Mouse (Mus musculus) adrenal gland, adult 2 months (tissue): ENCODE measurements around the gene Pik3ca. TPM values are rescaled to one million over a fixed set of nuclear protein-coding genes. Genes with fewer than 3 reads are reported as not detected.
A peak's percentile ranks its signal among the peaks of the same experiment; 100 is the strongest.
"Not testable (repeated sequence)": the region's sequence is repeated elsewhere in the genome, so short reads cannot be mapped to it uniquely, and the experiment has no call there.

Source experiments
- DNase-seq: peaks from one replicate; pipeline ENCODE4 v3.0.0; 2021
- polyA plus RNA-seq: library from polyadenylated mRNA; depleted of rRNA; stranded (reverse); fragments of >200 nt; gene quantifications from 2 replicates; pipeline ENCODE4 v1.2.3, GENCODE M21; 2012
- total RNA-seq, 2 experiments: library from RNA; stranded (reverse); gene quantifications; 2 replicates each; pipeline ENCODE4 v1.2.3; 2021

Pik3ca gene
- total and polyA plus RNA-seq, 3 experiments: 1.5 to 49.6 (median 42.1) TPM

DNA sequence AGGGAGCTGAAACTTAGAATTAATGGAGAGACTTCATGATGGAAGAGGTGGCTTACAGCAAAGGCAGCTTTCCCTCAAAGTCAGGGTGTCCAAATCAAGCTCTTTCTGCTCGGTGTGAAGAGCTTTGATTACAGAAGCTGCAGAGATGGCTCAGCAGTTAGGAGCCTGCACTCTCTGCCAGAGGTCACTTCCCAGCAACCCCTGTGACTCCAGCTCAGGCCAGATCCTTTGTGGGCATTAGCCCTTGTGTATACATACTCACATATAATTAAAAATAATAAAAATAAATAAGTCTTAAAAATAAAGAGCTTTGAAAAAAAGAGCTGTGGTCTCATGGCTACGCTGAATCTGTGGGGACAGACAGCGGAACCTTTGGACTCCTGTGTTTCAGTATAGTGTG lies 4.1 kb downstream of the Pik3ca start:
- no peak for DNase-seq

DNA sequence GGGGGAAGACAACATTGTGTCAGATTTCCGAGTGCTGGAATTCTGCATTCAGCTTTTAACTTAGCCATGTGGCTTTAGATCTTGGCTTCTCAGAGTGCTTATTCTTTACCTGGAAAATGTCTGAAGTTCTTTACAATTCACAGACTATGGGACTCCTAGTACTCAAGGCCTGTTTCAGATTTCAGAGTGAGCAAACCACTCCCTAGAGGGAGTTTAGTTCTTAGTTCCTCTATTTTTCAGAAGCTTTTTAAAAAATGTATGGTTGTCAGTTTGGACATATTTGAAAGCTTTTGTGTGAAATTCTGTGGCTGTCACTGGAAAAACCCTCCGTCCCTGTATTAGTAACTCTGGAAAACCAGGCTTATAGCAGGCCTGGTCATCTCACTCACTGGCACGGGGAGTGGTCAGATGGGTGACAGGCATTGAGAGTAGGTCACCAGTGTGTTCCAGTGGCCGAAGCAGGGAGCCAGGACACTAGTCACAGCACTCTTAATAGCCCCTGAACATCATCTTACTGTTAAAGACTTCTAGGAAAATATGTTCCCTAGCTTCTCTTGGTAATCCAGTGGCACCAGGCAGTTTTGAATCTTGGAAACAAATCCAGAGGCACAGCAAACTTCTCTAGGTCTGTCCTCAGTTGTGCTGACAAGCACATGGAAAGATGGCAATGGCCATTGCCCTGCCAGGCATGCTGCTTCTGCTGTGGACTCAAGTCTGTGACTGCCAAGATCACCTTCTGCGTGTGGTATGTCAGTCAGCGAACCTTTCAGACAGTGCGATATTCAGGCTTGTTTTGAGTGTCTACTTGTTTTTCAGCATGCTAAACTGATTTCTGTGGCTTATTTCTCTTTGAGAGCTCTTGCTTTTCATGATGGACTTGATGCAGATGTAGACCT lies 5.8 kb downstream of the Pik3ca start:
- no peak for DNase-seq

DNA sequence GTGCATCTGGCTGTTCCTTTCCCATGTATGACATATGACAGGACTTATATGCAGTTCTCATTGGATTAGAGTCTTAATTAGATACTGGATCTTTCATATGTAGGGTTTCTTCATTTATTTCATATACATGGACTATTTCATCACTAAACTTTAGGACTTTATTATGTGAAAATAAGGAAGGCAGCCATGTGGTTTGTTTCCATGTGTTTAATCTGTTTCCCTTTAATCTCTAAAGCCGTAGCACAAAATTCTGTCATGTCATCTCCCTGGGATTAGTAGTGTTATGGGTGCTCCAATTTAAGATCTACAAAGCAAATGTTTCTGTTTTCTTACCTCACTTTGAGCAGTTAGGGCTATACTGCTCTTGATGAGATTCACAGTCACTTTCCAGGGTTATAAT lies 8.2 kb downstream of the Pik3ca start:
- DNase-seq: no peak

DNA sequence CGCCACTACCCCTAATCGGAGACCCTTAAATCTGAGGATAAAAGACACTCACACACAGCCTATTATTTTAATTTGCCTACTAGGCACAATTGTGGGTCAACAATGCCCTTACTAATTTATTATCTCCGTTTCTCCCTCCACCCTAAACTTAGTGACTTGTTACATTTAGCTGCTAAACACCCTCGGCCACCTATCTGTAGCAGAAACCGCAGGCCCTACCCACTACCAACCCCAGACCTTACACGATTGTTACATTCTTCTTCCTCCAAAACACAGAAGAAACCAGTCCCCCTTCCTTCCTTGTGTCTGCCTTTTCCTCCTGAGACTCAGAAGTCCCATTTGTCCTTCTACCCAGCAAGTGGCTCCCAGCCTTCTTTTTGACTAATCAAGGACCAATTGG lies 9.3 kb downstream of the Pik3ca start:
- DNase-seq: no peak

DNA sequence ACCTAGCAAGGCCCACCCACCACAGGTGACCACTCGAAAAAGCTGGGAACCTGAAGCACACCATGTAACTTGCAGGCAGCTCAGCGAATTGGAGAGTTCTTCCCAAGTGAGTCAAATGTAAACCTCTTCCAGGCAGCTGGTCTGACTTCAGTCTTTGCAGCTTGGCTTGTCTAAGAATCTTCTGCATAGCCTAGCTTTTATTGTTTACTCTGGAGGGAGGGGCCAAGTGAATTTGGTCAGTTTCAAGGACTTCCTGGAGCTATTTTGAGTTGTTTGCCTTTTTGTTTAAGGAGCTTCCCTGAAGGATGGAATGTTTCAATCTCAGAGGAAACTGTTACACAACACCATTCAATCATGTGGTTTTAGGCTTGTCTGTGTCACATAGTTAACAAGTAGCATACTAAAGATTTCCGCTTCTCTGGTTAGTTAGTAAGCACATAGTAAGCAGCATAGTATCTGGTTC lies 11.4 kb downstream of the Pik3ca start:
- no peak for DNase-seq

DNA sequence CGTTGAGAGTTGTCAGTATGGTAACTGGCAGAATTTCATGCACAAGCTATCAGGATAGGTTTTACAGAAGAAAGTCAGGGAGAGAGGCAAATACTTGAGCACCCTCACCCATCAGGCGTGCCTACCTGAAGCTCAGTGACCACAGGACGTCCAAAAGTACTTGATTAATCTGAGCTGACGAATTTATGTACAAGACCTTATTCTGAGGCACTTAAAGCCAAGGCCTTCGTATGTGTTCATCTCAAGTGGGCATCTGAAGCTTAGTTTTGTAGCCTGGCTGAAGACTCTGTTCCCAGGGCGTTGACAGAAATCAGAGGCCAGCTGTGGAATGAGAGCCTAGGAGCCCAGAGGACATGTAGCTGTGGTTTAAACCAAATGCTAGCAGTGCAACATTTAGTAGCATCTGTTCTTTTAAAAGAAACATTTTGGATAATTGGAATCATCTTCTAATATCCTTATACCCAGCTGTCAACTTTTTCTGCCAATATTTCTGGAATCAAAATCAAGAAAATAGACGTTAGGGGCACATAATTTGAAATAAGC lies 15.1 kb downstream of the Pik3ca start:
- DNase-seq: no peak

DNA sequence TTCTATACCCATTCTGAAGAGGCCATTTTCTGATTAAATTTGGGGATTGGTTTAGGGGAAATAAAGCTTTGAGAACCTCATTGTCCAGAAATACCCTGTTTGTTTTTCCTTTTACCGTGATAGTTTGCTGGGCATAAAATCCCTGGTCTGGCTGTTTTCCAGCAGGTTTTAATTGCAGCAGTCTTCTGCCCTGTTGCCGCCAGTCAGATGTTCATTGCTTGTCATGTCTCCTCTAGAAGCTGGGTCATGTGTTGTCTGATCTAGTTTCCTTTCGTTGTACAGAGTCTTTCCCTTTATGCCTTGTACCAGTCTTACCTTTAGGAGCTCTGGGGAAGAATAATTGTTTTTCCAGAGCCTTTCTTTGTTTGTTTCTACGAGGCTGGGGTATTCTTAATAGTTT lies 16.9 kb downstream of the Pik3ca start:
- DNase-seq: no peak

DNA sequence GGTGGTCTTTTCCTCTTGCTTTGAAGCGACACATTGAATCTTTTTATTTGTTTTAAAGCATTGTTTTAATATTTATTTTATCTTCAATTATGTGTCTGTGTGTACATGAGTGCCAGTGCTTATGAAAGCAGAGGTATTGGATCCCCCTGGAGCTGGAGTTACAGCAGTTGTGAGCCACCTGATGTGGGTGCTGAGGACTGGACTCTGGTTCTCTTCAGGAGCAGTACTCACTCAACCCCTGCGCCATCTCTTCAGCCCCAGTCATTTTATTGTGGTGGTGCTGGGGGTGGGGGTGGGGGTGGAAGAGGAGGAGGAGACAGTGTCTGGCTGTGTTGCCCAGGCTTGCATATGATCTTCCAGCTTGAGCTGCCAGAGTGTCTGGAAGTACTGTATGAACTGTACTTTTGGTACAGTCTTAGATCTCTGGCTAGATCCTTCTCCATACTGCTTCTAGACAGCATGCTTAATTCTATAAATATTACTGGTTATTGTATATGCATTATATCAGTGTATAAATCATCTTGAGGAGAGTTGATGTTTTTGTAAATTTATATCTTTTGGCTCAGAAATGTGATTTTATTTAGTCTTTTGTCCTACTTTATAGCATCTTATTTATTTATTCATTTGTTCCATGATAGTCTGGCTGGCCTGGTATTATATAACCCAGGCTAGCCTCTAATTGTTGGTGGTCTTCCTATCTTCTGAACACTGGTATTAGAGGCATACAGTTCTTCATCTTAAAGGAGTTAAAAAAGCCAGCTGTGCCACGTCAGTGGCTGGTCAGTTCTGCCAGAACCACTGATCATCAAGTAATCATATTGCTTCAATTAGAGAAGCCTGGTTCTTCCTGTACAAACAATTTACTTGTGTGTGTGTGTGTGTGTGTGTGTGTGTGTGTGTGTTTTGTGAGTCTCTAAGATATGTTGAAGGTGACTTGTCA lies 18.2 kb downstream of the Pik3ca start:
- DNase-seq: no peak

DNA sequence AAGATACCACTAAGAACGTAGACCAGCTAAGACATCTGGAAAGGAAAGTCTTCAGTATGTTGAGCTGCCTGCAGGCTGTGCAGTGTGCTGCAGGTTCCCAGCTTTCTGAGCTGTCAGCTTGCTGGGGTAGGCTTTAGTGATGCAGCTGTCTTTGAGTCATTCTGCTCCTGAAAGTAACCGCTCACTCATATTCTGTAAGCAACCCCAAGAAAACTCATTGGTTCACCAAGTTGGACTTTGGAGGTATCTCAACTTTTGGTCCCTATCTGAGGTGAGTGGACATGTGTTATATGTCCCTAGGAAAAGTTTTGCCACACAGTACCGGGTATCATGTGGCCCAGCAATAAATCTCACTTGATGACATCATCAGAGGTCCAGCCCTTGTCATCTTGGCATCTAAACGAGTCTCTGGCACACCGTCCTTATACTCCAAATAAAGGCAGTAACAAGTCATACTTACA lies 20.3 kb downstream of the Pik3ca start:
- DNase-seq: peak; percentile 70

DNA sequence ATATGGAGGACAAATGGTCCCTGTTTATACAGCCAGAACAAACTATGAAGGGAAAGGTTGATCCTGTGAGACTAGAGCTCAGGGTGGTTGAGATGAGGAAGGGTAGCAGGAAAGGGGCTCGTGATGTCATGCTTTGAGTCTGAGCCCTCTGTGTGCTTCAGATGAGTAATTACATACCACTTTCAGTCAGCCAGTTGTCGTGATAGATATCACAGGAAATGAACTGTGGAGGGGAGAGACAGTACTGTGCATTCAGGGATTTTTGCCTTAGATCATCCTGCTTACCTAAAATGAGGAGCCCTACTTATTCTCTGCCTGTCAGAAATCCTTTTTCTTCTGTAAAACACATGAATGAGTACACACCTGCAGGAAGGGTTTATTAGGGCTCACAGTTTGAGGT lies 22.4 kb downstream of the Pik3ca start:
- DNase-seq: no peak

DNA sequence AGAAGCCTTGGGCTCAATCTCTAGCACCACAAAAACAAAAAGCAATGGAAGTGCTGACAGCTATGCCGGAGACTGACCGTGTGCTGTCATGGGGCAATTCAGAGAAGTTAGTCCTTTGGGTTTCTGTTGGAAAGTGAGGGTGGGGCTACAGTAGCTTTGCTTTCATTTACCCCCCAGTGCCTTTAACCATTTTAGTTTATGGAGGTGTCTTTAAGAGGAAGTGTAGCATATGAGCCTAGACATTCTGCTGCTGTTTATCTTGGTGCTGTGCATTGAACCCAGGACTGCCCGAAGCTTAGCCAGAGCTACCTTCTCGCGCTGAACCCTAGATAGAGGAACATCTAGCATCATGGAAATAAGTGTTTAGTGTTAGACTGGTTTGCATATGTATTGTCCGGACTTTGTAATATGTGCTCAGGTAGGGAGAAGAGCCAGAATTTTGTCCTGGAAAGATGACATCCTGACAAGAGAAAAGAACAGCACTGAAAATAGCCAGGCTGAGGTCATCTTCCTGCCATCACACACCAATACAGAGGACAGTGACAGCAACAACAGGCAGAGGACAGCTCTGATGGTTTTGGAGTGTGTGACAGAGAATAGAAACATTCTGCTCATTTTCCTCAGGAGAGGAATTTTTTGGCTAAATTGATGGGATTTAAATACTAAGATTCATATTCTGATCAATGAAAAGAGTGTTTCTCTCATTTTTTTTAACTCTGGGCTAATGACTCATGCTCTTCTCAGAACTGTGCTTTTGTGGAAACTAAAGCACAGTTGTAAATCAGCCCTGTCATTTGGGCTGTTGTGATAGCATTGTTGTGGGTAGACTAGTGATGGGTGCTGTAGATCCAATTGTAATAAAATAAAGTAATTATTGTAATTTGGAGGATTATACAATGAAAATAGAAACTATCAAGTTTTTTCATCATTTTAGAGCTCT lies 23.9 kb downstream of the Pik3ca start:
- no peak for DNase-seq

DNA sequence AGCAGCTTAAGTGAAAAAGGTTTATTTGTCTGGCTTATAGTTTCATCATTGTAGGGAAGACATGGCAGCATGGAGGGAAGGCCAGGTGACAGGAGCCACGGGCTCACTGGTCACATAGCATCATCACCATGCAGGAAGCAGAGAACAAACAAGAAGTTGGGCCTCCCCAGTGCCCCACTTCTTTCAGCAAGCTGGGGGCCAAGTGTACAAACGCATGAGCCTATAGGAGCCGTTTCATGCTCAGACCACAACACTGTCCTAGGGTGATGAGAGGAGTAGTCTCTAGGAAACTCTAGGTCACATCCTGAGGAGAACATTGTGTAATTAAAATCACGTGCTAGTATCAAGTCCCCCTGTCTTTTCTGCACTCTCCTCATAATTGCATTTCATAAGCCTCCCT lies 30.2 kb downstream of the Pik3ca start:
- DNase-seq: no peak

DNA sequence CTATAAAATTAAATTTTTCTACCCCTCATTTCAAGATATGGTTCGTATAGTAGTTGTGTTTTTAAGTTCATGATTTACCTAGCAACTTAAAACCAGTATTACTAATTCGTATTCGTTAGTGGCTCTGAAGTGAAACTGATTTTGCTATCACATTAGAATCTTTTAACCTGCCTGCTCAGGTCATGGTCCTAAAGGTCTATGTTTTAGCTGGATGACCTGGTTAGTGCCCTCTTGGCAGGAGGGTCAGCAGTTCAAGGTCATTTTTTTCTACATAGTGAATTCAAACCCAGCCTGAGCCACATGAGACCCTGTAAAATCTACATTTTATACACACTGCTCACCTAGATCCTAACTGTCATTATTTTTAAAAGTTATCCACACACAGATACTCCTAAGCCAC lies 30.9 kb downstream of the Pik3ca start:
- no peak for DNase-seq

DNA sequence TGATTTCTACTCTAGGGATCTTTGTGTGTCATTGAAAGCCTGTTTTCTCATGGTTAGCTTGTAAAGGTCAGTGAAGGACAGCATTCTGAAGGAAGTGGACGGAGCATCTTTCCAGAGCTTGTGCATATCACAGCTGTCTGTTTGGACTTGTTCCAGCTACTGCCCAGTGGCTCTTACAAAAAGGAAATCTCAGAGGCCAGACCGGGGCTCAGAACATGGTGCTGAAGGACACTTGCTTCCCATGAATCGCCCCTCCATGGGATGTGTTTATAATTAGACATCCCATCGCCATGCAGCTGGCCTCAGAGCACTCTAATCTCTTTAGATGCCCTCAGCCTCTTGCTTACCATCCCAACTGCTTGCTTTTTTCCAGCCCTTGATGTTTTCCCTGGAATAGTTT lies 31.4 kb downstream of the Pik3ca start:
- peak; percentile 55 for DNase-seq

DNA sequence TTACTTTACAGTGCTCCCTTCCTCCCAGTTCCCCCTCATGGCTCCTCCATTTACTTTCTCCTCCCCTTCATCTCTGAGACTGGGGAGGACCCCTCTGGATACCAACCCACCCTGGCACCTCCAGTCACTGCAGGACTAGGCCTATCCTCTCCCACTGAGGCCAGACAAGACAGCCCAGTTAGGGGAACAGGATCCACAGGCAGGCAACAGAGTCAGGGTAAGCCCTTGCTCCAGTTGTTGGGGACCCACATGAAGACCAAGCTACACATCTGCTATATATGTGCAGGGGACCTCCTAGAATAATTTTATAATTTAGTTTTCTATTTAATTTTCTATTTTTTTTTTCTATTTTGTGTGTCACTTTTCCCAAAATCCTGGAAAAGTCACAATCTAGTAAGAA lies 31.9 kb downstream of the Pik3ca start:
- DNase-seq: not testable (repeated sequence)

DNA sequence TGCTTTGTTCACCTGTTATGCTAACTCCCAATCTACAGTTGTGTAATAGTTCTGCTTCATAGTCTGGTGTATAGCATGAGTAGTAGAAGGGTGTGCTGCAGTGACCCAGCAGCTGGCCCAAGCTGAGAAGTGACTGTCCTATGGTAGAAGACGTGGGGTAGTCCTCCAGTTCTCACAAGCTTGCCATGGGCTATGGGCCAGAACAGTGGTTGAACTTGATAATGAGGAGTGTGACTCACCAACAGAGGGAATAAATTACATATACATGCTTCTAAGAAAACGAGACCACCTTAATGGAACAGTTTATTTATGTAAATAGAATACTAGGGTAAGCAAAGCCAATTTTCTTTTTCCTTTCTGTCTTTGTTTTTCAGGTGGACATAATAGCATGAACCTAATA lies 32.9 kb downstream of the Pik3ca start:
- peak; percentile 27 for DNase-seq

DNA sequence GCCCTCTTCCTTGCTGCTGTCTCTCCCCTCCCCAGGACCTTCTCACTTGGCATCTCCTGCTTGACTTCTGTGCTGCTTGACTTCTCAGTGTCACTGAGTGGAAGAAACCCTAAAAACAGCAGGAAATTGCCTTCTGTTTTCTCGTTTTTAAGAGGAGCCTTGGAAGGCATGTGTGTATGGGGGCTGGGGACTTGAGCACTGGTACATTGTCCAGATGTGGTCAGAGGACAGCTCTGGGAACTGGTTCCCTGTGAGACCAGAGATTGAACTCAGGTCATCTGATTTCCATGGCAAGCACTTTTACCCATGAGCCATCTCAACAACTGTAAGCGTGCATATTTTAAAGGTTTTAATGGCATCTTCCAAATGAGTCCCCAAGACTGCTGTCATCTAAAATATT lies 36.5 kb downstream of the Pik3ca start:
- no peak for DNase-seq

DNA sequence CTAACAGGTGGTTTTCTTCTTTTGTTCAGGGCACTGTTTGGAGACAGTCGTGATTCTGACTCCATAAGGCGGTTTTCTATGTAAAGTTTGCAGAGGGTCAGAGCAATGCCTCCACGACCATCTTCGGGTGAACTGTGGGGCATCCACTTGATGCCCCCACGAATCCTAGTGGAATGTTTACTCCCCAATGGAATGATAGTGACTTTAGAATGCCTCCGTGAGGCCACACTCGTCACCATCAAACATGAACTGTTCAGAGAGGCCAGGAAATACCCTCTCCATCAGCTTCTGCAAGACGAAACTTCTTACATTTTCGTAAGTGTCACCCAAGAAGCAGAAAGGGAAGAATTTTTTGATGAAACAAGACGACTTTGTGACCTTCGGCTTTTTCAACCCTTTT lies 38.6 kb downstream of the Pik3ca start:
- DNase-seq: no peak

DNA sequence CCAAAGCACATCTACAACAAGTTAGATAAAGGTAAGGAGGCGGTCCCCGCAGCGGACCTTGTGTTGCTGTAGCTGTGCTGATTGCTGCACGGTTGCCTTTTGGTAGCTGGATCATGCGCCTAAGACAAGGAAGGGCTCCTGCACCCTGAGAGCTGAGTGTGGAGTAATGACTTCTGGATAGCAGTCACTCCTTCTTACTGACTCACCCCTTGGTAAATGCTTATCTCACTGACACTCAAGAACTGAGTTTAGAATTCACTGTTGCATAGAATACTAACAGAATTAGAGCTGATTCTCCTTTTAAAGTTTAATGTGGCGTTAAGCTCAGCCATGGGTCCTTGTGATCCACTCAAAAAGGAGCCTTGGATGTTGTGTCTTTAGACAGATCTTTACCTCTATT lies 39.8 kb downstream of the Pik3ca start:
- no peak for DNase-seq

DNA sequence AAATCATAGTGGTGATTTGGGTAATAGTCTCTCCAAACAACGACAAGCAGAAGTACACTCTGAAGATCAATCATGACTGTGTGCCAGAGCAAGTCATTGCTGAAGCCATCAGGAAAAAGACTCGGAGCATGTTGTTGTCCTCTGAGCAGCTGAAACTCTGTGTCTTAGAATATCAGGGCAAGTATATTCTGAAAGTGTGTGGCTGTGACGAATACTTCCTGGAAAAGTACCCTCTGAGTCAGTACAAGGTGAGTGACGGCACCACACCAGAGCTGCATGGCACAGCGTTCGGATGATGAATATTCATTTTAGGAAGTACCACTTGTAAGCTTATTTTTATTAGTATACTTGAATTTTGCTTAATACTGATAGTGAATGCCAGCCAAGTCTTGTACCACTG lies 40.3 kb downstream of the Pik3ca start:
- no peak for DNase-seq

DNA sequence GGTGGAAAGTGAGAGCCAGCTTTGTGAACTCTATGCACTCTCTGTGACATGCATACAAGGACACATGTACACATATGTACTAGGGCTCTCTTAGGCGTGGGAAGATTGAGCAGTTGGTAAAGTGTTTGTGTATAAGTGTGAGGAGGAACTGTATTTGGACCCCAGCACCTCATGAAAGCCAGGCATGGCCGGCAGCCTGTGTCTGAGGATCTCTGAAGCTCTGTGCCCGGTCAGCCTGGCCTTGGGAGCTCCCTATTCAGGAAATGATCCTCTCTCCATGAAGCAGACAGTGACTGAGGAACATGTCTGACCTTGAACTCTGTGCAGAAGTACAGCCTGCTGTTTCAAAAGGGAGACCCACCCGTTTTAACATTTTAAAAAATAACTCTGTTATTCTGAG lies 41.2 kb downstream of the Pik3ca start:
- DNase-seq: peak; percentile 49
